Comparison of ENCODE assay signal across 27 mouse cellular contexts in the genomic region with DNA sequence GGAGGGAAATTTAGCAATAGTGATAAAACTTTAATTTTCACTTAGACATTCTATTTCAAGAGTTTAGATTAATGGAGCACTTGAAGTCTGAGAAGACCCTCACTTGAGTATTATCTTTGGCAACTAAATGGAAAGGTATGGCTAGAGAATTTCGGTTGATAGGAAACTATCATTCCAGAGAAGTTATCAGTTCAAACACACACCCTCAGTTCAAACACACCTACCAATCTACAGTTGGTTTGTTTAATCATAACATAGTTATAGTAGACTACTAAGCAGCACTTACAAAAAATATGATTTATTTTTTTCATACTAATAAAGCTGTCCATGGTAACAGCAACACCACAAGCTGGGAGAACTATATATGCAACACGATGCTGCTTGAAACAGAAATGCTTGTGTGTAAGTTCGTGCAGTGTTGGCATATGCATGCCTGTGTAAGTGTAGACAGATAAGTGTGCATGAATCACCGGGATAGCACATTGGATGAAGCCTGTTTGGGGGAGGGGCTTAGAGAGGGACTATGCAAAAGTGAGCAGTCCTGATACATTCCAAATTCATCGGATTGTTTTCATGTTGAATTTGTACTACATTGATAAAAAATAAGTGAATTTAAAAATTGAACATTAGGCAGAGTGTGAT. TPM values are rescaled to one million over a fixed set of nuclear protein-coding genes. Genes with fewer than 3 reads are reported as not detected.
DNase-seq lines count a peak whose midpoint lies in the region; ATAC-seq and TF ChIP-seq lines count a peak whose summit lies in the region.
"Had no signal": no experiment of that assay in that cellular context is flagged by ENCODE, and none has a peak within 500 bp of the region (broad histone marks: within the 10 kb centered on the region; RNA-seq: fewer than 3 reads in every experiment).

No protein-coding gene starts in this region.

- peak; percentile 35 for DNase-seq in forebrain, embryonic 11.5 days (ENCODE audit: low spot score)
- DNase-seq in liver: peak; percentile 34
- DNase-seq in liver, postnatal 0 days: no peak
- no peak for DNase-seq in liver, embryonic 14.5 days (ENCODE audit: low read depth in 3 of 3, low spot score in 3 of 3)
- no peak for DNase-seq in ovary, postnatal 10 days (ENCODE audit: low spot score)
- DNase-seq in thymus, adult 2 months: no peak
- DNase-seq: adrenal gland, adult 8-10 months; adrenal gland, postnatal 25 days; cerebellum, adult 18-20 months; cerebellum, adult 9-10 months; cerebellum, postnatal 14 days; gastrocnemius, postnatal 10 days; gastrocnemius, postnatal 36 days; heart, postnatal 14 days had no signal

- no peaks in the 10 kb centered on the region for H3K36me3 ChIP-seq in forebrain, embryonic 11.5 days (ENCODE audit: control insufficient read depth, insufficient read depth, low read length)
- H3K36me3 ChIP-seq in forebrain, embryonic 16.5 days (ENCODE audit: control insufficient read depth, insufficient read depth): no peaks in the 10 kb centered on the region
- H3K36me3 ChIP-seq in liver, postnatal 0 days (replicated peaks; ENCODE audit: insufficient read depth, low read length): no peaks in the 10 kb centered on the region
- no peaks in the 10 kb centered on the region for H3K36me3 ChIP-seq in liver, embryonic 14.5 days (replicated peaks; ENCODE audit: control insufficient read depth, insufficient read depth, low read depth)
- H3K36me3 ChIP-seq in thymus, adult 2 months (ENCODE audit: control insufficient read depth, insufficient read depth, low read length): no peaks in the 10 kb centered on the region
- H3K36me3 ChIP-seq: forebrain, embryonic 10.5 days; heart, embryonic 12.5 days; heart, embryonic 15.5 days; hindbrain, embryonic 12.5 days had no signal

- no peak for TF ChIP-seq POLR2A in thymus, adult 2 months (IDR thresholded peaks at IDR 0.05; ENCODE audit: control insufficient read depth, extremely low read depth, insufficient read depth, low read length, poor library complexity)

- no peaks in the 10 kb centered on the region for H3K27me3 ChIP-seq in forebrain, embryonic 11.5 days (ENCODE audit: control insufficient read depth, insufficient read depth, low read length)
- no peaks in the 10 kb centered on the region for H3K27me3 ChIP-seq in forebrain, embryonic 16.5 days (replicated peaks; ENCODE audit: control insufficient read depth, insufficient read depth, low read length)
- no peaks in the 10 kb centered on the region for H3K27me3 ChIP-seq in liver, postnatal 0 days (ENCODE audit: insufficient read depth, low read length)
- H3K27me3 ChIP-seq in liver, embryonic 14.5 days (ENCODE audit: control insufficient read depth, insufficient read depth, low read length): no peaks in the 10 kb centered on the region
- no peaks in the 10 kb centered on the region for H3K27me3 ChIP-seq in thymus, adult 2 months (ENCODE audit: control insufficient read depth, insufficient read depth, low read length)
- H3K27me3 ChIP-seq: heart, embryonic 12.5 days; heart, embryonic 15.5 days; hindbrain, embryonic 12.5 days had no signal

- ATAC-seq in forebrain, embryonic 11.5 days (replicated peaks; ENCODE audit: low FRiP score): no peak
- ATAC-seq in forebrain, embryonic 16.5 days: no peak
- ATAC-seq in liver, postnatal 0 days: no peak
- ATAC-seq in liver, embryonic 14.5 days (ENCODE audit: insufficient read depth): peak; percentile 74
- ATAC-seq in megakaryocyte-erythroid progenitor cell, adult 5-6 weeks (replicated peaks; ENCODE audit: low FRiP score, low TSS enrichment, poor library complexity, severe bottlenecking): peak; percentile 68
- ATAC-seq: activated CD4-positive, CD25-positive, alpha-beta regulatory T cell, adult 4 months; forebrain, embryonic 14.5 days; hindbrain, embryonic 16.5 days had no signal

- H3K4me2 ChIP-seq in forebrain, embryonic 11.5 days (ENCODE audit: low read depth, low read length, severe bottlenecking): no peak overlapping the region
- no peak overlapping the region for H3K4me2 ChIP-seq in forebrain, embryonic 16.5 days (ENCODE audit: low read length)
- H3K4me2 ChIP-seq in liver, postnatal 0 days (ENCODE audit: low read depth, low read length): no peak overlapping the region
- no peak overlapping the region for H3K4me2 ChIP-seq in liver, embryonic 14.5 days (ENCODE audit: low read depth)
- H3K4me2 ChIP-seq: heart, embryonic 12.5 days; heart, embryonic 15.5 days; hindbrain, embryonic 12.5 days had no signal

- no peak overlapping the region for H3K27ac ChIP-seq in forebrain, embryonic 11.5 days (ENCODE audit: low read depth, low read length)
- H3K27ac ChIP-seq in forebrain, embryonic 16.5 days (ENCODE audit: low read length): no peak overlapping the region
- H3K27ac ChIP-seq in liver, postnatal 0 days (ENCODE audit: low read depth): no peak overlapping the region
- no peak overlapping the region for H3K27ac ChIP-seq in liver, embryonic 14.5 days
- H3K27ac ChIP-seq in thymus, adult 2 months (ENCODE audit: control insufficient read depth, insufficient read depth, low read length): no peak overlapping the region
- H3K27ac ChIP-seq: forebrain, embryonic 10.5 days; heart, embryonic 15.5 days; hindbrain, embryonic 12.5 days had no signal

- no peak for TF ChIP-seq EP300 in liver, postnatal 0 days (IDR thresholded peaks at IDR 0.05; ENCODE audit: low read depth)
- no peak for TF ChIP-seq EP300 in liver, embryonic 14.5 days (IDR thresholded peaks at IDR 0.05; ENCODE audit: low read depth)

- no peak for TF ChIP-seq CTCF in liver, postnatal 0 days (IDR thresholded peaks at IDR 0.05; ENCODE audit: low read depth)
- no peak for TF ChIP-seq CTCF in liver, embryonic 14.5 days (IDR thresholded peaks at IDR 0.05; ENCODE audit: low read depth)
- TF ChIP-seq CTCF in thymus, adult 2 months (IDR thresholded peaks at IDR 0.05; ENCODE audit: borderline replicate concordance, control insufficient read depth, extremely low read depth, insufficient read depth, low read length, poor library complexity): no peak

- 88% methylated on average over 5 of the region's 5 CpGs for WGBS in forebrain, embryonic 11.5 days
- 90% methylated on average over 5 of the region's 5 CpGs for WGBS in forebrain, embryonic 16.5 days
- WGBS in liver, postnatal 0 days (ENCODE audit: insufficient replicate concordance): 67% methylated on average over 5 of the region's 5 CpGs
- 35% methylated on average over 5 of the region's 5 CpGs for WGBS in liver, embryonic 14.5 days (ENCODE audit: insufficient replicate concordance)
- 96% methylated on average over 5 of the region's 5 CpGs for WGBS in thymus, adult 2 months

- H3K4me3 ChIP-seq in forebrain, embryonic 11.5 days (ENCODE audit: low read depth, low read length): no peak overlapping the region
- H3K4me3 ChIP-seq in forebrain, embryonic 16.5 days (replicated peaks; ENCODE audit: low read length): no peak overlapping the region
- H3K4me3 ChIP-seq in liver, postnatal 0 days (ENCODE audit: low read depth, low read length): no peak overlapping the region
- no peak overlapping the region for H3K4me3 ChIP-seq in liver, embryonic 14.5 days (ENCODE audit: insufficient read depth in 1 of 2, low read depth in 2 of 2, low read length in 2 of 2)
- H3K4me3 ChIP-seq in thymus, adult 2 months (ENCODE audit: control insufficient read depth, insufficient read depth, low read length): no peak overlapping the region
- H3K4me3 ChIP-seq: forebrain, embryonic 10.5 days; heart, embryonic 12.5 days; heart, embryonic 15.5 days; hindbrain, embryonic 12.5 days had no signal

- no peaks in the 10 kb centered on the region for H3K4me1 ChIP-seq in forebrain, embryonic 11.5 days (replicated peaks; ENCODE audit: control insufficient read depth, insufficient read depth, low read length)
- H3K4me1 ChIP-seq in forebrain, embryonic 16.5 days (replicated peaks; ENCODE audit: control insufficient read depth, insufficient read depth, low read length): no peaks in the 10 kb centered on the region
- H3K4me1 ChIP-seq in liver, postnatal 0 days (ENCODE audit: insufficient read depth): no peaks in the 10 kb centered on the region
- peaks cover 11 to 20% of the 10 kb centered on the region in 2 experiments for H3K4me1 ChIP-seq in liver, embryonic 14.5 days (replicated peaks; ENCODE audit: control insufficient read depth in 2 of 2, insufficient read depth in 2 of 2, low read length in 1 of 2)
- H3K4me1 ChIP-seq in thymus, adult 2 months (replicated peaks; ENCODE audit: control insufficient read depth, insufficient read depth, low read length): no peaks in the 10 kb centered on the region
- H3K4me1 ChIP-seq: forebrain, embryonic 10.5 days; heart, embryonic 12.5 days; heart, embryonic 15.5 days; hindbrain, embryonic 12.5 days had no signal

- no peaks in the 10 kb centered on the region for H3K9me3 ChIP-seq in forebrain, embryonic 11.5 days (ENCODE audit: control insufficient read depth, low read length)
- H3K9me3 ChIP-seq in forebrain, embryonic 16.5 days (ENCODE audit: control insufficient read depth, low read length): no peaks in the 10 kb centered on the region
- H3K9me3 ChIP-seq in liver, postnatal 0 days (ENCODE audit: low read length): no peaks in the 10 kb centered on the region
- H3K9me3 ChIP-seq in liver, embryonic 14.5 days (ENCODE audit: control insufficient read depth, low read length): no peaks in the 10 kb centered on the region
- H3K9me3 ChIP-seq: forebrain, embryonic 10.5 days; heart, embryonic 12.5 days; heart, embryonic 15.5 days; hindbrain, embryonic 12.5 days had no signal

- no peak overlapping the region for H3K9ac ChIP-seq in forebrain, embryonic 11.5 days (ENCODE audit: low read length)
- no peak overlapping the region for H3K9ac ChIP-seq in forebrain, embryonic 16.5 days (replicated peaks; ENCODE audit: low read depth, low read length)
- H3K9ac ChIP-seq in liver, postnatal 0 days (replicated peaks): no peak overlapping the region
- H3K9ac ChIP-seq in liver, embryonic 14.5 days (replicated peaks): no peak overlapping the region; the same call in 1 of the 2 replicates
- H3K9ac ChIP-seq: heart, embryonic 12.5 days; heart, embryonic 15.5 days; hindbrain, embryonic 12.5 days had no signal

RNA-seq across cellular contexts. Expression of a gene that starts 22.9 kb away (rescaled TPM):
- polyA plus RNA-seq in forebrain, embryonic 11.5 days (2014; fragmentation: Nextera tagmentation; extraction: Ambion mirVana): 0.31 and 0.41 TPM in 2 replicates
- polyA plus RNA-seq in forebrain, embryonic 16.5 days (2015; fragmentation: Nextera tagmentation; extraction: Ambion mirVana): 0.51 and 0.56 TPM in 2 replicates
- 4.9 and 5.4 TPM in 2 replicates for polyA plus RNA-seq in liver, postnatal 0 days (2015; fragmentation: Nextera tagmentation; extraction: Ambion mirVana)
- polyA plus RNA-seq in liver, embryonic 14.5 days (2012; rRNA removed): 0.42 and 0.45 TPM in 2 replicates
- 0.71 and 0.72 TPM in 2 replicates for polyA plus RNA-seq in liver, embryonic 14.5 days (2014; fragmentation: Nextera tagmentation; extraction: Ambion mirVana)
- total RNA-seq in megakaryocyte-erythroid progenitor cell, adult 5-6 weeks (2014; fragmentation: Nextera tagmentation): 0.89 and 26.4 TPM in 2 replicates
- 0.65 and 0.75 TPM in 2 replicates for total RNA-seq in megakaryocyte-erythroid progenitor cell, adult 5-6 weeks (2017)
- polyA plus RNA-seq in thymus, adult 2 months (2012; rRNA removed): 8.5 and 10.9 TPM in 2 replicates

RNA-seq across cellular contexts. Expression of a gene that starts 57.7 kb away (rescaled TPM):
- polyA plus RNA-seq in forebrain, embryonic 11.5 days (2014; fragmentation: Nextera tagmentation; extraction: Ambion mirVana): not detected in 2 replicates
- polyA plus RNA-seq in forebrain, embryonic 16.5 days (2015; fragmentation: Nextera tagmentation; extraction: Ambion mirVana): not detected in 2 replicates
- 0.32 and 0.36 TPM in 2 replicates for polyA plus RNA-seq in liver, postnatal 0 days (2015; fragmentation: Nextera tagmentation; extraction: Ambion mirVana)
- polyA plus RNA-seq in liver, embryonic 14.5 days (2012; rRNA removed): 0.03 TPM in 1 of 2 replicates, not detected in the other
- 0.09 TPM in 1 of 2 replicates, not detected in the other for polyA plus RNA-seq in liver, embryonic 14.5 days (2014; fragmentation: Nextera tagmentation; extraction: Ambion mirVana)
- 3.4 and 40.7 TPM in 2 replicates for total RNA-seq in megakaryocyte-erythroid progenitor cell, adult 5-6 weeks (2014; fragmentation: Nextera tagmentation)
- total RNA-seq in megakaryocyte-erythroid progenitor cell, adult 5-6 weeks (2017): 10.3 and 10.6 TPM in 2 replicates
- 401 and 406 TPM in 2 replicates for polyA plus RNA-seq in thymus, adult 2 months (2012; rRNA removed)
- total RNA-seq: adrenal gland, adult 8-10 months; adrenal gland, postnatal 25 days; ES-E14; heart, adult 8-10 months had no signal
- polyA plus RNA-seq: embryonic facial prominence, embryonic 11.5 days; embryonic facial prominence, embryonic 14.5 days; forebrain, embryonic 10.5 days; heart, embryonic 12.5 days had no signal

Comparison
In these comparisons a context has a peak if more than half of its experiments do, and no peak if none do; other contexts are left out.
1. ATAC-seq: peak in liver, embryonic 14.5 days (single experiment) and megakaryocyte-erythroid progenitor cell, adult 5-6 weeks (single experiment); none in forebrain, embryonic 11.5 days (single experiment), forebrain, embryonic 16.5 days (single experiment) and liver, postnatal 0 days (single experiment).
2. DNase-seq: peak in forebrain, embryonic 11.5 days (single experiment) and liver (single experiment); none in liver, postnatal 0 days (single experiment), liver, embryonic 14.5 days (0 of 3), ovary, postnatal 10 days (single experiment) and thymus, adult 2 months (single experiment).
3. RNA of a gene that starts 57.7 kb away (polyA plus RNA-seq): 401 to 406 TPM in thymus, adult 2 months; 0.32 to 0.36 TPM in liver, postnatal 0 days, 0.03 to 0.09 TPM in liver, embryonic 14.5 days, not detected in forebrain, embryonic 11.5 days and not detected in forebrain, embryonic 16.5 days; every median in the first group is over 100 times any median in the second.